Mouse (Mus musculus) c-Kit-positive CD71-negative TER-119-negative erythroid progenitor cells, embryonic 14.5 days (primary cell): Measurements from ENCODE around the gene Ppm1k.
"Not testable (repeated sequence)": the region's sequence is repeated elsewhere in the genome, so short reads cannot be mapped to it uniquely, and the experiment has no call there.

Experiments used
- DNase-seq: peaks from one replicate; pipeline ENCODE4 v3.0.0-alpha.2; 2013; ENCODE audit warnings: low read depth

Gene Ppm1k

GRCm38 (mm10) chr6:57535386-57535936, at the start of gene Ppm1k:
TSS of gene Ppm1k (minus strand) at chr6:57535468.
- DNase-seq = peak; percentile 94

- DNase-seq = no peak
Observed at GRCm38 (mm10) chr6:57582356-57582755, 47.1 kb upstream of the Ppm1k start.

GRCm38 (mm10) chr6:57581595-57581994, 46.3 kb upstream of the Ppm1k start:
- DNase-seq = no peak

GRCm38 (mm10) chr6:57580881-57581548, 45.7 kb upstream of the Ppm1k start, which contains the start of gene Herc6:
TSS of gene Herc6 (plus strand) at chr6:57581000.
- DNase-seq = peak; percentile 38

- no peak for DNase-seq
Observed at GRCm38 (mm10) chr6:57571587-57571986, 36.3 kb upstream of the Ppm1k start.

- peak; percentile 45 for DNase-seq
Observed at GRCm38 (mm10) chr6:57570170-57570974, 35.1 kb upstream of the Ppm1k start.

- no peak for DNase-seq
Observed at GRCm38 (mm10) chr6:57567630-57568029, 32.4 kb upstream of the Ppm1k start.

- DNase-seq = no peak
Observed at GRCm38 (mm10) chr6:57565452-57565851, 30.2 kb upstream of the Ppm1k start.

GRCm38 (mm10) chr6:57563454-57563853, 28.2 kb upstream of the Ppm1k start:
- DNase-seq = no peak

- DNase-seq = no peak
Observed at GRCm38 (mm10) chr6:57557796-57558317, 22.6 kb upstream of the Ppm1k start.

- no peak for DNase-seq
Observed at GRCm38 (mm10) chr6:57551211-57551796, 16.0 kb upstream of the Ppm1k start.

- DNase-seq = no peak
Observed at GRCm38 (mm10) chr6:57544866-57545265, 9.6 kb upstream of the Ppm1k start.

- not testable (repeated sequence) for DNase-seq
Observed at GRCm38 (mm10) chr6:57543591-57543990, 8.3 kb upstream of the Ppm1k start.

- DNase-seq = no peak
Observed at GRCm38 (mm10) chr6:57541737-57542335, 6.6 kb upstream of the Ppm1k start.

- DNase-seq = no peak
Observed at GRCm38 (mm10) chr6:57540950-57541498, 5.8 kb upstream of the Ppm1k start.

- no peak for DNase-seq
Observed at GRCm38 (mm10) chr6:57537887-57538286, 2.6 kb upstream of the Ppm1k start.

- DNase-seq = no peak
Observed at GRCm38 (mm10) chr6:57535971-57536669, 852 bp upstream of the Ppm1k start.

GRCm38 (mm10) chr6:57534611-57535286, 519 bp downstream of the Ppm1k start:
- peak; percentile 29 for DNase-seq

GRCm38 (mm10) chr6:57534231-57534610, 1.0 kb downstream of the Ppm1k start:
- DNase-seq = no peak

- DNase-seq = no peak
Observed at GRCm38 (mm10) chr6:57533410-57533809, 1.9 kb downstream of the Ppm1k start.
